16 mouse cellular contexts compared by ENCODE assay signal in genomic region chr2:16578153-16578552, GRCm38 (mm10).
"Had no signal": no experiment of that assay in that cellular context is flagged by ENCODE, and none has a peak within 500 bp of the region (broad histone marks: within the 10 kb centered on the region; RNA-seq: fewer than 3 reads in every experiment).

No protein-coding gene starts in this region.

- ATAC-seq: liver, embryonic 12.5 days; midbrain, embryonic 15.5 days had no signal

- H3K4me2 ChIP-seq: liver, embryonic 12.5 days; lung, embryonic 14.5 days; midbrain, embryonic 11.5 days; midbrain, embryonic 15.5 days; neural tube, embryonic 12.5 days; stomach, embryonic 15.5 days had no signal

- H3K9ac ChIP-seq: liver, embryonic 12.5 days; lung, embryonic 14.5 days; midbrain, embryonic 15.5 days; neural tube, embryonic 12.5 days; stomach, embryonic 15.5 days had no signal

- H3K4me1 ChIP-seq: liver, embryonic 12.5 days; midbrain, embryonic 15.5 days; neural tube, embryonic 12.5 days; stomach, embryonic 15.5 days had no signal

- H3K27me3 ChIP-seq: liver, embryonic 12.5 days; midbrain, embryonic 15.5 days; neural tube, embryonic 12.5 days; stomach, embryonic 15.5 days had no signal

- H3K4me3 ChIP-seq: liver, embryonic 12.5 days; midbrain, embryonic 15.5 days; neural tube, embryonic 12.5 days; stomach, embryonic 15.5 days had no signal

- H3K9me3 ChIP-seq: liver, embryonic 12.5 days; midbrain, embryonic 15.5 days; neural tube, embryonic 12.5 days; stomach, embryonic 15.5 days had no signal

- DNase-seq: kidney, adult 8-10 months; layer of hippocampus, adult 9-11 months; layer of hippocampus, postnatal 36 days; lung, embryonic 14.5 days; lung, postnatal 10 days; lung, postnatal 4 days; retina, postnatal 1 day; right cerebral cortex, postnatal 4 days; spleen, adult 18-20 months; thymus, adult 2 months; thymus, postnatal 25 days had no signal

- H3K36me3 ChIP-seq: liver, embryonic 12.5 days; midbrain, embryonic 15.5 days; neural tube, embryonic 12.5 days; stomach, embryonic 15.5 days had no signal

- H3K27ac ChIP-seq: liver, embryonic 12.5 days; midbrain, embryonic 15.5 days; neural tube, embryonic 12.5 days; stomach, embryonic 15.5 days had no signal
